Mouse (Mus musculus): ENCODE results near the gene Cdca5. TPM values are rescaled to one million over a fixed set of nuclear protein-coding genes. Genes with fewer than 3 reads are reported as not detected.
"Not testable (repeated sequence)": the region's sequence is repeated elsewhere in the genome, so short reads cannot be mapped to it uniquely, and the experiment has no call there.

The Cdca5 gene
- polyA plus RNA-seq, 1 experiment = 0.83 TPM

DNA sequence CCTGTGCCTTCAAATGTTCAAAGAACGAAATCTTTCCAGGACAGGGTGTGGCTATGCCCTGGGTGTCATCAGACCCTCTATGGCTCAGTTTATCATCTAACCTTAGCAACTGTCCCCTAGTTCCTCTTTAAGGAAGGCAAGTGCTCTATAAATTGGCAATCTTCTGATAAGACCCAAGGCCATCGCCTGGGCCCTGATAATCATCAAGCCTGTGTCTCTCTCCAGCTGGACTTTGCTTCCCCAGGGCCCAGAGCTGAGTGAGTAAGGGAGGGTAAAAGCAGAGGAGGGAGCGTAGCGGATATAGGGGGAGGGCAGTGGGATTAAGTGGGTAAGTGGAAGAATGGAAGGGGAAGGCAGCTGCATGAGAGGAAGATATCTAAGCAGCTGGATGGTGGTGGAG is 19.7 kb downstream of the Cdca5 start:
- DNase-seq (ENCODE audit: low spot score) = no peak

DNA sequence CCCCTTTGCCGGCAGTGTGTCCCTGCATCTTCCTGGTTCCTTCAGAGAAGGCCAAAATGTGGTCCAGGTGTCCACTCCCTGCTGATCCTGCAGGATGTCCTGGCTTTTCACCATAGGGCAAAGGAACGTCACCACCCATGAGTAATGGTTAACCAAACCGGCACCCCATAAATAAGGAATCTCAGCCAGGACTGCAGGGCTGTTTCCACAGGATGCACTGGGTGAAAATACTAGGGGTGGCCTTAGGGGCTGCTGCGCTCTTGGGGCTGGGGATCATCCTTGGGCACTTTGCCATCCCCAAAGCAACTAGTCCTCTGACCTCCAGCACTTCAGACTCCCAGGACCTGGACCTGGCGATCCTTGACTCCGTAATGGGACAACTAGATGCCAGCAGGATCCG is 20.8 kb downstream of the Cdca5 start, which contains the start of gene Naaladl1:
Naaladl1 (plus strand) TSS at position 197 of the 400 bp plus-strand sequence.
- no peak for DNase-seq (ENCODE audit: low spot score)

DNA sequence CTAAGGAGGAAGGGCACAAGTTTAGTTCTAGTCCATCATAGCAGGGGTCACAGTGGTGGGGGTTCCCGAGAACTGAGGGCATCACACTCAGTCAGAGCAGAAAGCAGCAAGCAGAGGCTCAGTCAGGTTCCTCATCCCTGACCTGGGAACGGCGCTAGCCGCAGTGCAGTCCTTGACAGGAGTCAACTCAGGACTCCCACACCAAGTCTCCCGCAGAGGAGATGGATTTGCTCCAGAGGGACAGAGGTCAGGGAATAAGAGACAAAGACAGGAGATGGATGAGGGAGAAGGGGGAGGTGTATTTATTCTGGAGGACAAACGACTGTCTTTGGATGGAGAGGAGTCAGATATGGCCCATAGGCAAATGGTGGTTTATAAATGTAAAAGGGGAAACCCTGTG is 28.3 kb downstream of the Cdca5 start:
- no peak for DNase-seq (ENCODE audit: low spot score)

DNA sequence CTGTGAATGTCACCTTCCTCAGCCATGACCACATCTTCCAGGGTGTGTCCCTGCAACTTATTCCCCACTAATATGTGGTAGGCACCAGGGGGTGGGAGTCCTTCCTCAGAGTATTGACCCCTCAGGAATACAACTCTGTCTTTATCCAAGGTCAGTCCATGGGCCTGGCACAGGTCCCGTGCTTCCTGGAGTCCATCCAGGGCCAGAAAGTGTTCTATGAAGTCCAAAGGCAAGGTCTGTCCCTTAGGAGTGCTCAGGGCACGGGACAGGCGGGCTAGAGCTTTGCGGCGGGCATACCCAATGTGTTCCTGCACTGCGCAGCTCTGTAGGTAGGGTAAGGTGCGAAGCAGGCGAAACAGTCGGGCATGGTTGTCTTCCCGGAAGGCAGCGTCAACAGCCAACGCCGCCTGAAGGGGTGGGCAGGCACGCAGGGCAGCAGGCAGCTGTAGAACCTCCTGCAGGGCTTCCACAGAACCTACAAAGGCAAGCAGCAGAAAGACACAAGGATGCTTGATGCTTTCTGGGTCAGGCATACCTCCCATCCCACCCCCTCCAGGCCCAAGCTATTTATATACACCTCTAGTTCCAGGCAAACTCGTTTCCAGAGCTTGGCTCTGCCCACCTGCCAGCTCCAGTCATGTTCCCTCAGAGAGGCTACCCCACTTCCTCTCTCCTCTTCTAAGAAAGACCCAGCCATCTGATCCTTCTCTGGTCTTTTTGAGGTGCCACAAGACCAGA is 31.5 kb downstream of the Cdca5 start:
- no peak for DNase-seq (ENCODE audit: low spot score)

DNA sequence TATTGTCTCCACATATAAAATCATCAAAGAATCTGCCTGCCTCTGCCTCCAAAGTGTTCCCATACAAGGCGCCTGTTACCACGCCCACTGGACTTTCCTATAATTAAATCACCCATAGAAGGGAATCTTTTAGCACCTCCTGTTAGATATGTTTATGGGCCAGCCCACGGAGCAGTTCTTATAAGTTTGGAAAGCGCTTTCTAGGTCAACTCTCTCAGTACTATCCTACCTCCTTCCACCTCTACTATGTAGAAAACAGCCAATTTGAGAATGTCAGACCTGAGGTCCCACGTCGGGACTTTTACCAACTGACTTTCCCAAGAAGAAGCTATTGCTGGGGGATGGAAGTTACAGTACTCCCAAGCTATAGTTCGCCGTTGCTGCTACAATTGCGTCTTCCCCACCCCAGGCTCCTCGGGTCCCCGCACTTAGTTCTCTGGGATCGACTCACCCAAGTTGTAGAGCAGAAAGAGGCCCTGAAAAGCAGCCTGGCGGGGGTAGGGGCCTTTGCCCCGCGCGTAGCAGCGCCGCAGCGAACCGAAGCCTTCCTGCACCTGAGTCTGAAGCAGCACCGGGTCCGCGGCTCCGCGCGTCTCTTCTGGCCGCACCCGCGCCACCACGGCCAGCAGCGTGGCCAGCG is 32.7 kb downstream of the Cdca5 start:
- peak; percentile 61 for DNase-seq (ENCODE audit: low spot score)

DNA sequence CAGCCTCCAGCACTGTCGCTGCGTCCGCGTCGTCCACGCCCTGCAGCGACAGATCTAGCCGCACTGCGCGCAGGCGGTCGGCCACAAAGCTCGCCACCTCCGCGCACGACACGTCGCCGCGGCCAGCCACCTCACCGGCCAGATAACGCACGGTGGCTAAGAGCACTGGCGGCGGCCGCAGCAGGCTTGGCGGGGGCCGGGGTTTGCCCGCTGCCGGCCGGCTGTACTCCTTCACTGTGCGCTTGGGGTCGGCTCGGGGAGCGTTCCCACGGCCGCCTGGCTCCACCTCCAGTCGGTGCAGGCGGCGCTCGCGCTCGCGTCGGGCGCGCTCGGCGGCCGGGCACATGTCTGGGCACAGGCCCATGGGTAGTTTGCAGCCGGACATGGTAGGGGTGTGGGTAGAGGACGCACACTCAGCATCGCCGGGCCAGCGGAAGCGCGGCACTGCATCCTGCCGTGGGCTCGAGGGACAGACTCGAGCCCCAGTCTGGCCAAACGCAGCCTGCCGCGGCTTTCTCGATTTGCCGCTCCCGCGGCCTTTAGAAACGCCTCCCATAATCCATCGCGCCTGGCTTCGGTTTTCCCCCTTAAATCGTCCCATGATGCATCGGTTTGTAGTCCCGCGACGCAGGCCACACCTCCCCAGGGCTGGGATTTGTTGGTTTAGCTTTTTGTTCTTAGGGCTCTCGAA is 33.3 kb downstream of the Cdca5 start, which contains the start of gene Sac3d1:
Sac3d1 (minus strand) TSS at position 665 of the 691 bp plus-strand sequence.
- peak; percentile 70 for DNase-seq (ENCODE audit: low spot score)

DNA sequence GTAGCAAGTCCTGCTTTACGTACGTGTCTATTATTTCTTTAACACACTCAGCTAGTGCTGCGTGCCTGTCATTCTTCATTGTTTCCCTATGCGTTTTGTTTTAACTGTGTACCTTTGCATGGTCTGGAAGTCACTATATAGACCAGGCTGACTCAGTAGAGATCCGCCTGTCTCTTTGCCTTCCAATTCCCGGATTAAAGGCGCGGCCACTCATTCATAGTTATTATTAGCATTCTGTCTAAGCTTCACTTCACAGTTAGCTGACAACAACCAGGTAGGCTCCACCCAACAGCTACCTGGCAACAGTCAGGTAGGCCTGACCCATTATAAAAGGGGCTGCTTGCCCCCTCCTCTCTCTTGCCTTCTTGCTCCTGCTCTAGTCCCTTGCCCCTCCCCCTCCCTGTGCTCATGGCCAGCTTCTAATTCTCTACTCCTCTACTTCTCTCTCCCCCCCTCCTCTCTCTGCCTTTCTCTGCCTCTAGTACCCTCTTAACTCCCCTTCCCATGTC is 33.9 kb downstream of the Cdca5 start:
- no peak for DNase-seq (ENCODE audit: low spot score)

DNA sequence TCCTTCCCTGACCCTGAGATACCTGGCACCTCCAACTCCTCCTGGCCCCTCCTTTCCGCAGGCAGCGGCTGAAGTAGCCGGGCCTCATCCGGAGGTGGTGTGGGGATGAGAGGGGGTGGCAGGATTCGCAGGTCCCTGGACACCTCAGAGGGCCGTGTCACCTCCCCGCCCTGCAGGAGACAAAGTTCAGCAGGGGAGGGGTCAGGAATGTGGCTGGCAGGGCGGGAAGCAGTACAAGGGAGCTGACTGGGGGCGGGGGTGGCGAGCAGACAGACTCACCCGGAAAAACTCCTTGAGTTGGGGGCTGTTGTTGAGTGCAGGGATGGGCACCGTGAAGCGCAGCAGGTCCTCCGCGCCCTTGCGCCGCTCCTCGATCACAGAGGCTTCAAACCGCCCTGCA is 37.0 kb downstream of the Cdca5 start:
- no peak for DNase-seq (ENCODE audit: low spot score)

DNA sequence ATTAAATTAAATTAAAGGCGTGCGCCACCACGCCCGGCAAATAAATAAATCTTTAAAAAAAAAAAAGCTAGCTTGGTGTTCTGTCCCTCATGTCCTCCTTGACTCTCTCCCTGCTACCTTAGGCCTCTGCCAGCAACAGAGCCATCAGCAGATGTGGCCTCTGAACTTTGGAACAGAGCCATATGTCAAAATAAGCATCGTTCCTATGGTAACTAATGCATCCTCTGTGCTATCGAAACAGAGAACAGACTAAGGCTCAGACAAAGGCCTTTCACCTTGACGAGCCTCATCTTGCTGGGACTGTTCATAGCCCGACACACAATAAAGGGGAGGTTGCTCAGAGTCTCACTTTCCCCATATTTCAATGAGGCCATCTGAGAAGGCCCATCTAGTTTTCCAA is 38.5 kb downstream of the Cdca5 start:
- DNase-seq (ENCODE audit: low spot score) = no peak

DNA sequence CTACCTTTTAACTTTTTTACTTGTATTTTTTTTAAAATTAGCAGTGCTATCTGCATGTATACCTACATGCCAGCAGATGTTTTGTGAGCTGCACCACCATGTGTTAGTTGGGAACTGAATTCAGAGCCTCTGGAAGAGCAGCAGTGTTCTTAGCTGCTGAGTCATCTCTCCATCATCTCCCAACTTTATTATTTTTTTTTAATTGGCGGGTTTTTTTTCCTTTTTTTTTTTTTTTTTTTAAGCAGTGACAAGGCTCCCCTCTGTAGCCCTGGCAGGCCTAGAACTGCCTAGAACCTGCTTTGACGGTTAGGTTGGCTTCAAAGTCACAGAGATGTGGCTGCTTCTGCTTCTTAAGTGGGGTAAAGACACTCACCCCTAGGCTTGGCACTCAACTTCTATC is 40.1 kb downstream of the Cdca5 start:
- no peak for DNase-seq (ENCODE audit: low spot score)

DNA sequence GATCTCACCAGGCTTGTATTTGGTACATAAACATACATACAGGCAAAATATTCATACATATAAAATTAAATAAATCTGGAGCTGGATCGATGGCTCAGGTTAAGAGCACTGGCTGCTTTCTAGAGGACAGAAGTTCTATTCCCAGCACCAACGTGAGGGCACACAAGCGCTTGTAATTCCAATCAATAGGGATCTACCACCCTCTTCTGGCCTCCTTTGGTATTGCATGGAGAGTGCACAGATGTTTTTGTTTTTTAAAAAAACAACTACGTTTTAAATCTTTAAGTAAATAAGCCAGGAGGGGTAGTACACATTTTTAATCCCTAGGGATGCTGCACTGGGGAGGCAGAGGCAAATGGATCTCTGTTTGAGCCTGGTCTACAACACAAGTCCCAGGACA is 41.5 kb downstream of the Cdca5 start:
- no peak for DNase-seq (ENCODE audit: low spot score)

DNA sequence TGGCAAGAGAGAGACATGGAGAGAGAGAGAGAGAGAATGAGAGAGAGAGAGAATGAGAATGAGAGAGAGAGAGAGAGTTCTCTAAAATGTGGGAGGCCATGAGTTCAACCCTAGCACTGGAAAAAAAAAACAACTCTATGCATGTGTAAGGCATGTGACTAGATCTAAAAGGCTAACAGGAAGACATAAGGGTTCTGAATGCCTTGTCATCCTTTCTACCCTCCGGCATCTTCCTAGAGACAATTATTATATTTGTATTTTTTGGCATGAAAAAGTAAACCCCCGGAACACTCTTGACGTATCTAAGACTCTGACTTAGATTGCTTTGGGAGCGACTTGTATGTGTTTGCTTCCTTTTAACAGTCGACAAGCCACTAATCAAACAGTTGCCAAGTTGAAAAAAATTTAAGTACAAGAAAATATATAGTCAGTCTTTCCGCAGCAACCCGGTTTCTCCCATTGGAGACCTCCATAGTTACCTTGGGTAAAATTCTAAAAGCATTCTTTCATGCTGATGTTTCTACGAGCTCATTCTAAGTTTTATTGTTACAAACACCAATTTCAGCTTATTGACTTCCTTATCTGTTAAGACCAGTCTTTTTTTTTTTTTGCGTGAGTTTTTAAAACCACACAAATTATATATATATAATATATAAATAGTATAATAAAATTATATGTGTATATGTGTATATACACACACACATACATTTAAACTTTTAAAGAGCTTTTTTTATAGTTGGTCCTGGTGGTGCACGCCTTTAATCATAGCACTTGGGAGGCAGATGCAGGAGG is 42.2 kb downstream of the Cdca5 start:
- no peak for DNase-seq (ENCODE audit: low spot score)

DNA sequence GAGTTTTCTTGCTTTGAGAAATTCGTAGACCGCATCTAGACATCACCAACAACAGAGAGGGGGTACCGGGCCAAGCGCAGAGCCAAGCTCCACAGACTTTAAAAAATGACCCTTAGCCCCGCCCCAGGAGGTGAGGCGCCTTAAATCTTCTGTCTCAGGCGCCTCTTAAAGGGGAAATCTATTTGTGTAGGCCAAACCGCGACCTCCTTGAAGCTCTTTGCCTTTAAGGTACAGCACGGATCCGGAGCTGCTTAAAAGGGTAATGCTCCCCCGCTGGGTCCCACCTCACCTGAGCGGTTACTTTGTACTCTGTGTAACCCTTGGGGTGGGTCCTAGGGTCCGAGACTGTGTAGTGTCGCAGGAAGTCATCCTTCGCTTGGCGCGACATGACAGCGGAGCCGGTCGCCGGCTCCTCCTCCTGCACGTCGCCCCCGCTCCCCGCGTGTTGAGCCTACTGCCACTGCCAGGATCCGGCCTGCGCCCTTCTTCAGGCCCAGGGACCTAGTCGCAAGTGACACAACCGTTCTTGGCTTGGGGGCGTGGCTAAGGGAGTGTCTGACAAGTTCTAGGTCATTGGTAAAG is 43.1 kb downstream of the Cdca5 start, which contains the start of gene Snx15:
Snx15 (minus strand) TSS at position 545 of the 582 bp plus-strand sequence.
- DNase-seq (ENCODE audit: low spot score) = peak; percentile 85

DNA sequence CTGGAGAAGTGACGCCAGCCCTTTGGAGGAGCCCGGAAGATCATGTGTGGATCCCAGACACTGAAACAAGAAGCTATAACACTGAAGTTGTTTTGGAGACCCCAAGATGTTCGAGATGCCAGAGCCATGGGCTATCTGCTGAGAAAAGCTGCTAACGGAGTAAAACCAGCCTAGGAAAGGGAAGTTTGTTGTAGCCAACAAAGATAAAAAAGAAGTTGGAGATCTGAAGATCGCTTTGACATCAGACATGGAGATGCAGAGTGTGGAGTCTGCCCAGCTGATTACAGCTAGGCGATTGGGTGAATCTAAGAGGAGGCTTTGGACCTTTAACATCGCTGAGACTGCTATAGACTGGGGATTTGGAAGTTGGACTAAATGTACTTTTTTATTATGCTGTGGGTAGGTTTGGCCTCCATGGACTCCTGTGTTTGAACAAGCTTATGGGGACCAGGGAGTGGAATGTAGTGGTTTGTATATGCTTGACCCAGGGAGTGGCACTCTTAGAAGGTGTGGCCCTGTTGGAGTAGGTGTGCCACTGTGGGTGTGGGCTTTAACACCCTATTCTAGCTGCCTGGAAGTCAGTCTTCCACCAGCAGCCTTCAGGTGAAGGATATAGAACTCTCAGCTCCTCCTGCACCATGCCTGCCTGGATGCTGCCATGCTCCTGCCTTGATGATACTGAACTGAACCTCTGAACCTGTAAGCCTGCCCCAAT is 45.8 kb downstream of the Cdca5 start:
- DNase-seq (ENCODE audit: low spot score) = not testable (repeated sequence)

DNA sequence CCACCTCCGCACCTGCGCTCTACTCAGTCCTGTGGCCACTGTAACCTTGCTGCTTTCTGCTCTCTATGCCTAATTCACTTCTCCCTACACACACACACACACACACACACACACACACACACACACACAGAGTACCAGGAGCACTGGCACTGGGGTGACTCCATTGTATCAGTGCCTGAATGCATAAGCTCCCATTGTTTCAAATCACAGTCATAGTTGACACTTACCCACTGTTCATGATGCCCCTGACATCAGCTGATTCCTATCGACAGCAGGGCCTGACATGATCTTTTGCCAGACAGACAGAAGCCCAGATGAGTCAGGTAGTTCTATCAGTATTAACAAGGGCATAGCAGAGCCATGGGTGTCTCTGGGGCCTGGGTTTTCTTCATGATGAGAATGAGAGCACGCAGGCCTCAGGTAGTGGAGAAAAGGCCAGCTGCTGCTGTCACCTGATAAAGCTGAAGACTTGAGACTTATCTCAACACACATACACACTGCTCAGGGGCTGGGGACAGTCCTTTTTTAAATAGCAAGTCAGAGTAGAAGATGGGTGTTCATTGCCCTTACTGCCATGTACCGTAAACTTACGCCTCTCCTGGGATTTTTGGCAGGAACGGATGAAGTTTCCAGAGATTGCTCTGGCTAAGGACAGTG is 47.5 kb downstream of the Cdca5 start:
- DNase-seq (ENCODE audit: low spot score) = no peak

DNA sequence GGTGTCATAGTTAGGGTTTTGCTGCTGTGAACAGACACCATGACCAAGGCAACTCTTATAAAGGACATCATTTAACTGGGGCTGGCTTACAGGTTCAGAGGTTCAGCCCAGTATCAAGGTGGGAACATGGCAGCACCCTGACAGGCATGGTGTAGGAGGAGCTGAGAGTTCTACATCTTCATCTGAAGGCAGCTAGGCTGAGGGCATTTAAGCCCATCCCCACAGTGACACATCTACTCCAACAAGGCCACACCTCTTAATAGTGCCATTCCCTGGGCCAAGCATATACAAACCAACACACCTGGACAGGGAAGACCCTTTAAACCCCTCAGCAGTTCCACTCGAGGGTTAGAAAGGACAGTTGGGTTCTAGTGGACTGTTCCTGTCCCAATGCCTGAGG is 48.4 kb downstream of the Cdca5 start:
- DNase-seq (ENCODE audit: low spot score) = not testable (repeated sequence)

DNA sequence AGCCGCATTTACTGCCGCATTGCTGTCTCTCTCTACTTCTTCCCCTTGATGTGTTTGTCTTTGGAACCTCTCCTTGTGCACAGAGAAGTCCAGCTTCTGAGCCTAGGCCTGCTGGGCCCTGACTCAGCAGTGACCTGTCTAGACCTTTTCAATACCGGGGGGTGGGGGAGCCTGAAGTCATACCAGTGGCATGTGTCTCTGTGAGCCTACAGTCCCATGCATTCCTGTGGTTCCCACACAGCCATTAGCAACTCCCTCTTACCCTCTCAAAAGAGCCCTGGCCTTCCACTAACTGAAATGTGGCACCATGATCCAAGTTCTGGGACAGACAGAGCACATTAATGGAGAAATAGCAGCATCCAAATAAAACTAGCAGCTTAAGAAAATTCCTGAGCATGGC is 51.6 kb downstream of the Cdca5 start:
- no peak for DNase-seq (ENCODE audit: low spot score)

DNA sequence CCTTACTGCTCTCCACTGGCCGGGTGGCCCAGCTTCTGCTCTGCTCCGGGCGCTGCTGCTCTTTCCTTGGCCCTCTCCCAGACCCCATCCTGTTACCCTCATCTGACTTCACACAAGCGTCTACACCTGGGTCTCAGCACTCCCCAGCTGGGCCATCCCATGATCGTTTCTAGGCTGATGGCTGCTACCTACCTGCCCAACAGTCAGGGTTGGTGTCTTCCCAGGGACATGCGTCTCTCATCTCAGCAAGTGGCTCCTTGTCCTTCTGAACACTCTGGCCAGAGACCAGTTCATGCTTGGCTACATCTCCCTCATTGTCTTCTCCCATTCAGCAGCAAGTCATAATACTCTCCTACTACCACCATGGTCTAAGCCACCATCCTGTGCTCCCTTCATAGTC is 54.9 kb downstream of the Cdca5 start:
- DNase-seq (ENCODE audit: low spot score) = no peak

DNA sequence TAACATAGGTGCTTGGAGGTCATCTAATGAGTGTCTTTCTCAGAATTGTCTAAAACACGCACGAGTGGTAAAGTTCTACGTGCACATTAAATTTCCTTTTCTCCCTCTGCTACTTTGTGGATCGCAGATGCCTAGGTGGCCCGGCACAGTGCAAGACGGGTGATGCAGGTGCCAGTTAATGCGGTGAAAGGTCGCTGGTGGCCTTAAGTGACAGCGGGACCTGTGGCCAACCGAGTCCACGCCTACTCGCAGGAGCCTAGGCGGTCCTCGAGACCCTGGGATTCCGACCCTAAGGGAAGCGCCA is 55.5 kb downstream of the Cdca5 start:
- DNase-seq (ENCODE audit: low spot score) = no peak

DNA sequence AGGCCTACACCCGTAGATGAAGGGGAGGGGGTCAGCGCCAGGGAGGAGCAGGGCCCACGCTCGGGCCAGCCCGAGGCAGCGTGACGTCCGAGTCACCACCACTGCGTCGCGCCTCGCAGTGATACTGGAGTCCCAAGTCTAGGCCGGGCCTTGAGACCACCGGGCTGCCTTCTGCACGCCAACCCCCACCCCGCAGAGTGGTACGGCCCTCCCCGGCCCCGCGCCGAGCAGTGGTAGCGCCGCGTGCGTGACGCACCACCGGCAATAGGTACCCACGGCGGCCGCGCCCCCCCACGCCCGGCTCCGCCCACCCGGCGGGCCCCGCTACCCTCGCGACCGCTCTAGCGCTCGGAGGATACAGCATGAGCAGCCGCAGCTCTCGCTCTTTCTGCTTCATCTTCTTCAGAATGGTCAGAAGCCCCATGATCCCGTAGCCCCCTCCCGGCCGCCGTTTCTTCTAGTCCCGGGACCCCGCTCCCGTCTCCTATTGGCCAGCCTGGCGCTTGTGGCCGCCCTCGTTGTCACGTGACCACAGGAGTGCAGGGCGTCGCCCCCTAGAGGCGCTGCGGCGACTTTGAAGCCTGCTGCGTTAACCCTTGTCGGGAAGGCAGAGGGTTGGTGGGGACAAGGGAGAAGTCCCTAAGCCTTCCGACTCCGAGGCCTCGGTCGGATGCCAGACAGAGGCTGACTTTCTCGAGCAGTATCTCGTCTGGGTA is 56.1 kb downstream of the Cdca5 start, which contains the start of gene Batf2:
Batf2 (plus strand) TSS at position 306 of the 716 bp plus-strand sequence.
- peak; percentile 87 for DNase-seq (ENCODE audit: low spot score)

Measured in urinary bladder, adult 2 months (tissue).